Mouse (Mus musculus) cerebellum, adult 9-11 months (tissue): Measurements from ENCODE around the gene Fbxl5.

ENCODE experiments used
- DNase-seq: peaks from one replicate; pipeline ENCODE4 v3.0.0; 2022

Gene Fbxl5

DNA sequence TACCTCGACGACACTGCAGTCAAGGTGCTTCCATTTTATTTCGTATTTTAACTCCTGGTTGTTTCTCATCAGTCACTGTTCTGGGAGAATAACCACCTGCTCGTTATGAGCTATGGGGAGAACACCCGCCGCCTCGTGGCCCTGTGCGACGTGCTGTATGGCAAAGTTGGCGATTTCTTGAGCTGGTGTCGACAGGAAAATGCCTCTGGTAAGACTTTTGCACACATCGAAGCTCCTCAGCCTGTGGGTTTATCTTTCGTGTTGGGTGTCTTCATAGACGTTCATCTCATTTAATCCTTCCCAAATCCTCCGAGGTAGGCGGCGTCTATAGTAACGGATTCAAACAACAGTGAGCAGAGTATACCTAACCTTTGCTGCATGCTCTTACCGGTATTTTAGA, at the start of gene Fbxl5:
Fbxl5 (minus strand) TSS at position 101 of the 400 bp plus-strand sequence.
- DNase-seq, result no peak

DNA sequence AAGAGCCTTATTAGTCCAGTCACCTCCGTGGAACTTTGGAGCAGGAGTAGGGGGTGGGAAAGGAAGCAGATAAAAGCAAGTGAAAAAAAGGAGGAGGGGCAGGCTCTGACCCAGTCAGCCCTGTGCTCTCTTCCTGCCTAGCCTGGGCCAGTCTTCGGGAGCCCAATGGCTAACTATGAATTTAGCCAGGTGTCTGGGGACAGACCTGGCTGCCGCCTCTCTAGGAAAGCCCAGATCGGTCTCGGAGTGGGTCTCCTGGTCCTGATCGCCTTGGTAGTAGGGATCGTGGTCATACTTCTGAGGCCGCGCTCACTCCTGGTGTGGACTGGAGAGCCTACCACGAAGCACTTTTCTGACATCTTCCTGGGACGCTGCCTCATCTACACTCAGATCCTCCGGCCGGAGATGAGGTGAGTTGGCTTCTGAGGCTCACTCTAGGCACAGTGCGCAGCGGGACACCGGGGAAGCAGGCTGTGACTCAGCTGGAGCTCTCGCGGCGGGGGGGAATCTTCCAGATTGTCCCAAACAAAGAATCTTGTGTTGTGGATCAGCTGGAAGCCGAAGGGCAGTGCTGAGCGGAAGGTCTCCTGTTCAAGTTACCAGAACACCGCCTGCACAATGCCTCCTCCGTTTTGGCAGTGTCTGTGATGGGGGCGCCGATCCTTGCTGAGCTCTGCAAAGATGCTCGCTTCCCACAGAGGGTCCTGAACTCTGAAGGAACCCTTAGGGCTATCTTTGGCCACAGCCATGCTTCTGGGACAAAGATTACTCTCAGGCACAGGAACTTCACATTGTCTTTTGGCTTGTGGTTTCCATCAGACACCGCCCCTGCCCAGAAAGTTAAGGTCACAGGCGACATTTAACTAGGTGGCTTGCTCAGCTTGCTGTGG, 47.5 kb upstream of the Fbxl5 start:
- DNase-seq, result peak; percentile 22

- DNase-seq, result no peak
Observed at GRCm38 (mm10) chr5:43868253-43868652, 46.8 kb upstream of the Fbxl5 start, which contains the start of gene Cd38. Gene Cd38, plus strand, starts transcription at chr5:43868553.

GRCm38 (mm10) chr5:43865316-43865715, 43.9 kb upstream of the Fbxl5 start:
- DNase-seq, result no peak

DNA sequence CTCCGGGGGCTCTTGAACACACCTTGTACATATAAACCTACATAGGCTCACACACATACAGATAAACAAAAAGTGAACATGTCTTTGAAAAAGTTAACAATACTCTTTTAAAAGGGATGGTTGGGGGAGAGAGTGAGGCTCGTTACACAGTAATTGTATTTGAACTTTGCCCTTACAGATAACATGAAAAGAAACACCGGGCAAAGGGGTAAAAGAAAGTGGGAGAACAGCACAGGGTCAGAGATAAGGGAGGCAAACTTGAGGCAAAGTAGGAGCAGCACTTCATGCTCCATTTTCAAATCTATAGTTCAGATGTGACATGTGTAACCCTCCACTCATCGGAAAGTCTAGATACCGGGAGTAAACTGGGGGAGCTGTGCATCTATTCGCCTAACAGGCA, 42.2 kb upstream of the Fbxl5 start:
- no peak for DNase-seq

DNA sequence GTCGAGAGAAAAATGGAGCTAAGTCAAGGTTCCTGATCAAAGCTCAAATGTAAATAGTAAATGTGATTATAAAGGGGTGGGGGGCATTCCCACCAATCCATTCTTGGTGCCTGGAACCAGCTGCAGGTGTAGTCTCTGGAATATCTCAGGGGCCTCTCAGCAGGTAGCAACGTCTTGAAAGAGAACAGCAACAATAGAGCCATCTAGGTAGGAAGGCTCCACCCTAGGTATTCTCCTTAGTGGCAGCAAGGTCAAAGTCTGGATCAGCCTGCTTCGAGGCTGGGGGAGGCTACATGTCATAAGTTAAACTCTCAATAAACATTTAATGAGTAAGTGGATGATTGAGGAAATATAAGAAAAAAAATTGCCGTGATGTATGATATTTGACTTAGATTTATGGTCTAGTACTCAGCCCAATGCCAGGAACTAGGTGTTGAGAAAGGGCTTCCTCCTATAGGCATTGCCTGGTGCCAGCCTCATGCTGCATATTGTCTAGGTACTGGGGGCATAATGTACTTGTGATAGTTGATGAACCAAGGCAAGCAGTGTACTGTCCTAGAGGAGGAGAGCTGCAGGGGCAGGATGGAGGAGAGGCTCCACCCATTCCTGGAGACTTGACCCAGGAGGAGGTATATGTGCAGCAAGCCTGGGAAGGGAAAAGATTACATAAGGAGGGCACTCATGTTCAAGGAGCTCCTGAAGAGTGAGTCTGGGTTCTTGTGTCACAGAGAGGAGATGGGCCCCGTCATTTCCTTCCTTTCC, 39.4 kb upstream of the Fbxl5 start:
- DNase-seq, result no peak

DNA sequence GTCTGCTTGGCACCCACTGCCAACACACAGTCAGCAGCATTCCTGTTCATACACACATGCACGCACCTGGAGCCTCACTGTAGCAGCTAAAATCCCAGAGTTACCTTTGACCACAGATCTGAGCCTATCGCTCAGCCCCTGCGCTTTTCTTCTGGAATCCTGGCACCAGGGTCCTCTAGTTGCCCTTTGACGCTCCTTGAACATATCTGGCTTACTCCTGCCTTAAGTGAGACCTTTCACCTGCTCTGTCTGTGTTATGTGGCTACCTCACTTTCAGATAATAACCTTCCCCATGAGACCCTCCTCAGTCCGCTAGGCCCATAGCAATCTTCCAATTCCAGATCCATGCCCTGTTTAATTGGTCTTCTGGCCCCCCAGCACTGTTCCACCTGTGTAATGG, 38.7 kb upstream of the Fbxl5 start:
- DNase-seq, result no peak

DNA sequence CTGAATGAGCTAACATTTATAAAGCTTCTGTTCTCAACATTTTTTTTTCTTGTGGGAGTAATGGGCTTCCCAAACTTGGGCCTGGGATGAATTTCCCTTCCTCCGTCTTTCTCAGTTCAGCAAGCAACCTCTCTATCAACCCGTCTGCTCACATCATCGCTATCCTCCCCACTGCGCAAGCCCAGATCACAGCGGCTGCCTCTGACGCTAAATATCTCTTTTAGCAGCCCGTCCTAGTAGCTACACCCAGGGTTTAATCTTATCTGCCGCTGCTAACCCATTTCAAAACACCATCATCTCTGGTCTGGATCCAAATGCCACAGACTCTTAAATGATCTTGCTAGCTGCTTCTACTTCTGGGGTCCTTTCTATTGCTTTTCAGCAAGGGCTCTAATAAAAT, 38.2 kb upstream of the Fbxl5 start:
- DNase-seq, result no peak

DNA sequence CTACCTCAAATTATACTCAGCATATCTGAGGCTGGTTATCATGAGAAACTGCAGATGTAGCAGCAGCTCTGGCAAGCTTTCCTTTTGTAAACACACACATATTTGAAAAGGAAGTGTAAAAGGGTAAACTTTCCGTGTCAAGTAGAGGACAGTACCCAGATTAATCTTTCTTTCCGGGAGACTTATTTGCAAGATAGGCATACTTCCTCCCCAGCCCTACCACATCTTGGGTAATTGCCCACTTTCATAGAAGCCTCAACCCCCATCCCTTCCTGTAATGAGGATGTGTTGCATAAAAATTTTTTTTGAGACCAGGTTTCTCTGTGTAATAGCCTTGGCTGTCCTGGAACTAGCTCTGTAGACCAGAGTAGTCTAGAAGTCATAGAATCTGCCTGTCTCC, 34.3 kb upstream of the Fbxl5 start:
- DNase-seq, result no peak

DNA sequence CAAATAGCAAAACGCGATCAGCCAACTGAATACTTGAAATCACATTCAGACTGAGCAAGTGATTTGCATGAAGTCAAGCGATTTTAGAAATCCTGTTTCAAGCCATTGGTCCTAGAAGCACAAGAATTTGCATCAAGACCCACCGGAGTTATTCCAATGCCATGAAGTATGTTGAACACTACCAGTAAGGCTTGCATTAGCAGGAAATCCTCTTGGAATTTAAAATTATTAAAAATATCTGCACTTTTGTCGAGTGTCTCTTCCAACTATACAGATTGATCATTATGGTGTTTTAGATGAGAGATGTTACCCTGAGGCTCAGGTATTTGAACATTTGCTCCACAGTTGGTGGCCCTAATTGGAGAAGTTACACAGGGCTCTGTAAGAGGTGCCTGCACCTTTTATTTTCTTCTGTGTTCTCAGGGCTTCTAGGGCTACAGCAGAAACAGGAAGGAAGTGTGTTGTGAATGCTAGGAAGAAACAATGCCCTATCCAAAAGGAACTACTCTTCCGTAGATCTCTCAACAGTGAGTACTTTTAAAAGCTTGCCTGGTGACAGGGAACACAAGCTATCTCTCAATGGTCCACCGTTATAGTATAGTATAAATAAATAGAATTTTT, 32.5 kb upstream of the Fbxl5 start:
- no peak for DNase-seq

GRCm38 (mm10) chr5:43853096-43853867, 31.8 kb upstream of the Fbxl5 start:
- no peak for DNase-seq

- no peak for DNase-seq
Observed at GRCm38 (mm10) chr5:43848275-43848674, 26.8 kb upstream of the Fbxl5 start.

GRCm38 (mm10) chr5:43847555-43847954, 26.1 kb upstream of the Fbxl5 start:
- DNase-seq, result no peak

DNA sequence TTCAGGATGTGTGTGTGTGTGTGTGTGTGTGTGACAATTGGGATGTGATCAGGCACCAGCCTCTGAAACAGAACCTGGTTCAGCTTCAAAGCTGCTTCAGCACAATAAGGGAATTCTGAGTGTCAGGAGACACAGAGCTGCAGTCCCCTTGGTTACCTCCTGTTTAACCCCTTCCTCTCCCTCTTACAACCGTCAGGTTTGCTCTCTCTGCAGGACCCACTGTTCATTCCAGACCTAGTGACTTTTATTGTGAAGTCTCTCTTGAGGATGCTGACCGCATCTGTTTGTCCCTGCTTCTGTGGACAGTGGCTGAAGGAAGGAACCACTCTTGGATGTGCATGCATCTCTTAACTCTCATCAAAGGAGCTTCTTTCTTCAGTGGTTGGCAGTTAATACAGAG, 24.8 kb upstream of the Fbxl5 start:
- DNase-seq, result no peak

DNA sequence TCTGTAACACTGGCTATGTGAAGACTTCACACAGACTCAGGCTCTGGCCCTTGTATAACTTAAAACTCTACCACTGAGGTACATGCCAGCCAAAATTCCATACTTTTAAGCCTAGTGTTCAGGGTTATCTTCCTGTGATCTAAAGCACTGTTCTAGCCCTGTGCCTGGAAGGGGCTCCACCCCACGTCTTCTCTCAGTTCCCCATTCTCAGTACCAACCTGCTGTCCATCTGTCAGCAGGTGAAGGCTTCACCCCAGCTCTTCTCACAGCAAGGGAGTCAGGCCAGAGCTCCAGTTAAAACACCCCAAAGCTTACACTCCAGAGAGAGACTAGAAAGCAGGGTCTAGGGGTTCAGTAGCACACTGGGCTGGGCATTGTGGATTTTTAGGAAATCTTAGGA, 24.2 kb upstream of the Fbxl5 start:
- no peak for DNase-seq

DNA sequence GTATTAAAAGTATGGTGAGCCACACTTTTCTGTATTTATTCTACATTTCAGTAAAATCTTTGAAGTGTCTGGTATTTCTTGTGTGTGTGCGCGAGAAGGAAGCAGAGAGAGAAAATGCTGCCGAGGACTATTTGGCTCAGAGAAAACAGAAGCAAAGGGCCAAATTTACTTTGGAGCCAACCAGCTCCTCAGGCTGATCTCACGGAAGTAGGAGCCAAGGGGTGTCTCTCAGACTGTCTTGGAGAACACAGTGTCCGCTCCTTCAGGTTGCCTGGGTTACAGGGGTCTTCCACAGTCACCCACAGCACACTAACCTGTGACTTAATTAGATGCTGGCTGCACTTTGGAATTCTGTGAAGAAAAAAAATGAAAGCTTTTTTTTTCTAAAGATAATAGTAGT, 23.6 kb upstream of the Fbxl5 start:
- no peak for DNase-seq

DNA sequence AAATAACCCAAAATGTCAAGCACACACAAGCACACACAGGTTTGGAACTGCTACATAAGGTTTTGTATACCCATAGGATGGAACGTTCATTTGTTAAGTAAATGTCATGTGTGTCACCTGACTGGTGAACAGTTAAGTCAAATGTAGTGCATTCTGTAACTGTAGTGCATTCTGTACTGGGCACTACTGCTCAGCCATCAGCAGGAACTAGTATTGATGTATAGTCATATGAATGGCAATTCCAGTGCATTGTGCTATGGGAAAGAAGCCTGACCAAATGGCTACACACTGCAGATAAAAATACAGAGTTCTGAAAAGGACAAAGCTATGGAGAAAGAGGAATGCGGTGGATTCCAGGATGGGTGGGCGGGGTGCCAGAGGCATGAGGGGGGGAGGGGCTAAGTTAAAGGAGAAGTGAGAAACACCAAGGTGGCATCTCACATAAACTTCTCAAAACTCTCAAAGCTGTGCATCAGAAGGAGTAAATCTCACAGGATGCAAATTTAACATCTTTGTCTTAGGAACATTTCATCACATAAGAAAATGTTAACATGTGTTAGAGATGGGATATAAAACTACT, 21.2 kb upstream of the Fbxl5 start:
- DNase-seq, result no peak

GRCm38 (mm10) chr5:43842011-43842285, 20.5 kb upstream of the Fbxl5 start:
- no peak for DNase-seq

DNA sequence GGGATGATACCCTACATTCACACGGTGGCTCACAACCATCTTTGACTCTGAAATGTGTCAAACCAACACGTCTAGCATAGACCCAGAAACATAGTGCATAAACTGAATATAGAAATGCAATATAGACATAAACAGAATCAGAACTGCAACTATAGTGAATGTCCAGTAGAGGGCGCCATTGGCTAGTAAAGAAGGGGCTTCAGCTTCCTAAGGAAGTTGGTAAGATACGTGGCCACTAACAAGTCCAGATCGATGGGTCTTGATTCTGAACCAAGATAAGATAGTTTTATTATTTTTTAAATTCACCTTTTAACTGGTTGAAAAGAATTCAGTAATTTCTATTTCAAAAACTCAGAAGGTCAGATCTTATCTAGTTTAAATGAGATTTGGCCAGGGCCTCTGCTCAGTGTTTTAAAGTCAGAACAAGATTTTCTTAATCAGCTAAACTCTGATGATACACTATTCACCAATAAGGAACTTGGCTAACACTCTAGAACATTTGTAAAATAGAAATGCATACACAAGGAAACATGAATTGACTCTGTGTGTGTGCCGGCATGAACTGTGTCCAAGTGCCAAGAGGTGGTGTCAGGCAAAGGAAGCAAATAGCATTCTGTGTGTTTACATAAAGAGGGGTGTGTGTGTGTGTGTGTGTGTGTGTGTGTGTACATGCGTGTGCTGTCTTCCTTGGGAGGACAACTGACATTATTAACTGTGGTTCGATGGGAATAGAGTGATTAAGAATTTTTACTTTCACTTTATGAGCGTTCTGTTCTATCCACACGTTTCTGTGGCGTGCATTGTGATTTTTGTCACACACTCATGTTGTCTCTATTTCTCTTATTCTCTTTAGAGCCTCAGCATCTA, 19.9 kb upstream of the Fbxl5 start:
- DNase-seq, result peak; percentile 19

GRCm38 (mm10) chr5:43837372-43837771, 15.9 kb upstream of the Fbxl5 start:
- peak; percentile 29 for DNase-seq

DNA sequence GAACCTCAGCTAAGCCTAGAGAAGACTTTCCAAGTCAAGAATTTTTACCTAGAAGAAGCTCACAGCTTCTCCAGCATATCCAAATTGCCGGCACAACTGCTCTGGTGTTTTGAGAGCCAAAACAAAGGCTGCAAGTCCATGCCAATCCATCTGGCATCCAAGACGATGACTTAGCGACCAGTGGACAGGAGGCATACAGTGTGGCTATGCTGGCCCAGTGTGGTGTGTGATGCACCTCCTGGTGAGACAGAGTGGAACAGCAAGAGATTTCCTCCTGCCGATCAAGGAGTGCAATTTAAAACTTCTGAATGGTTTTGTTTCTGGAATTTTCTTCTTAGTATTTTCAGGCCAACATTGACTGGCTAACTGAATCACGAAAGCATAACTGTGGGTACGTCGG, 15.2 kb upstream of the Fbxl5 start:
- DNase-seq, result peak; percentile 11

DNA sequence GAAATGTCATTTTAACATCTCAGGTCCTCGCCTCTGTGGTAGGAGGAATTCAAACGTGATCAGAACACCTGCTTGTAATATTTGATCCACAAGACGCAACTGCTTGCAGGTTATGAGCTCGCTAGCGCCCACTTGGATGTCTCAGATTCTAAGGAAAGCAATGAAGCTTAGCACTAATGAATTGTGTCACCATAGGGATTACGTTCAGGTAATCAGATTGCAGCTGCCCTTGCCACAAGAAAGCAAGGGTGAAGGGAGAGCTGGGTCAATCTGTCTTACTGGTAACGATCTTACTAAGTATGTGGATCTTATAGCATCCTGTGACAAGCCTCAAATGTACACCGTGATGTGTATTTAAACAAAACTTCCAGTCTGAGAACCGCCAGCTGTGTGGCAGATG, 5.9 kb upstream of the Fbxl5 start:
- no peak for DNase-seq
